Mouse (Mus musculus): Measurements from ENCODE around the gene Amdhd1. TPM values are rescaled to one million over a fixed set of nuclear protein-coding genes. Genes with fewer than 3 reads are reported as not detected.

Gene Amdhd1
- total RNA-seq (2023) = not detected

GRCm38 (mm10) chr10:93539775-93540430, at the start of gene Amdhd1:
Amdhd1 (minus strand) TSS chr10:93540033.

GRCm38 (mm10) chr10:93589281-93589848, 49.5 kb upstream of the Amdhd1 start, which contains the start of gene Snrpf:
Snrpf (minus strand) TSS chr10:93589706.

DNA sequence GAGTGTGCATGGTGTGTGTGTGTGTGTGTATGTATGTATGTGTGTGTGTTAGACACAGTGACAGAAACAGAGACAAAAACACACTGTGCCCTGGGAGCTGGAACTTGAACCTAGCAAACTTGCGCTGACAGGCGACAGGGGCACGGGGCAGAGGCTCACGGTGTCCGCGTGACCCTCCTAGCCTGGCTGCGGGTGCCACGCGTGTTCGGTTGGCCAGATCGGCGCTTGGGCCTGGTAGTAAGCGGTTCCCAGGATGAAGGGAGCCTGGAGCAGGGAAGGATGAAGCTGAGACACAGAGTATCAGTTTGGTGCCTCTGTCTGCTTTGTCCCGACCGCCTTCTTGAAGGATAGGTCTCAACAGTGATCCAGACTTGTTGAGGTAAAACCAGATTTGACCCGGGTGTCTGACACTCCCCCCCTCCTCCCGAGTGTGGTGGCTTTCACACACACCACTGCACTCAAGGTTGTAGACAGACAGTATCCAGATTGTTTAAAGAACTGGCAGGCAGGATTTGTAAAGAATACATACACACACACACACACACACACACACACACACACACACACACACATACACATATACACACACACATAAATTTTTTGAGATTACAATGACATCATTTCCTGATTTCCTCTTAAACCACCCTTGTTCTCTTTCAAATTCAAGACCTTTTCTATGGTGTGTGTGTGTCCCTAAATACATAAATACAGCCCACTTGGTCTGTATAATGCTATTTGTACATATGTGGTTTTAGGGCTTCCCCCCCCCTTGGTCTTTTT, 788 bp upstream of the Amdhd1 start, which contains the start of gene Ccdc38:
TSS of gene Ccdc38 (plus strand) at position 202 of the 780 bp plus-strand sequence.

DNA sequence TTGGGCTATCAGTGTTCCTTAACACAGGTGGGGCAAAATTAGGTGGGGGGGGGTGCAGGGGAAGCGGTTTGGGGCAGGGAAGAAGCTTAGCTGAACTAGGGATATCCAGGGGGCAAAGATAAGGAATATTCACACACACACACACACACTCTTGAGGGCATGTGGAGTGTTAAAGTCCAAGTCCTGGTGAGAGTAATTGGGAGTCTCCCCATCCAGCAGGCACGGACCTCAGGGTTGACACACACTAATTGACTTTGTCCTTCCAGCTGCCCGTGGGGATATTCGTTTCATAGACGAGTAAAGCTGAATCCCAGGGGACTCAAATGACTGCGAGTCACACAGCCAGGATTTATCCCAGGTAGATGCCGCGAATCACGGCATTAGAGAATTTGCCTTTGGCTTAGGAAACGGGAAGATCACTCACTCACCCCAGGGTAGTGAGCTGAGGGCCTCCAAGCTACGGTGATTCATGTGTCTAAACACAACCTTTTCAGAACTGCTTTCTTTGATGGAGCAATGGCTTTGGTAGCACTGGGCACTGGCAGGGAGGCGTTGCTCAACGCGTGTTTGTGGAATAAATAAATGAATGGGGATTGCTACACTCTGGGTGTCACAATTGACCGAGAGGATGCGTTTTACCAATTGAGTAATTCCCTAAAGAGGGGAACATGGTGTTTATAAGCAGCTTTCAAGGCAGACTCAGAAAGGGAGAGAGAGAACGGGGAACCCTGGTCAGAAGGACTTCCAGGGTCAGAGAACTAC, 51.6 kb downstream of the Amdhd1 start, which contains the start of gene Hal:
TSS of gene Hal (plus strand) at position 703 of the 762 bp plus-strand sequence.

Other genes starting within 250 kb of the Amdhd1 start
- gene Elk3, start 228.9 kb downstream of the Amdhd1 start, total RNA-seq (2023) = 38.4 TPM
- gene Lta4h, start 86.6 kb downstream of the Amdhd1 start, total RNA-seq (2023) = 123 TPM
- 2.1 TPM for gene Hal, start 51.3 kb downstream of the Amdhd1 start, total RNA-seq (2023)
- gene Ccdc38, start 599 bp upstream of the Amdhd1 start, total RNA-seq (2023) = 0.32 TPM
- gene Snrpf, start 49.7 kb upstream of the Amdhd1 start, total RNA-seq (2023) = 33.4 TPM
- not detected for gene Ntn4, start 100.6 kb upstream of the Amdhd1 start, total RNA-seq (2023)